Mouse (Mus musculus): ENCODE results near the gene Olfr1288. TPM values are rescaled to one million over a fixed set of nuclear protein-coding genes. Genes with fewer than 3 reads are reported as not detected.

Gene Olfr1288
- polyA plus RNA-seq (2017; shearing (Covaris generic)) = not detected

GRCm38 (mm10) chr2:111473801-111474200, at the start of gene Olfr1288:
TSS of gene Olfr1288 (plus strand) at chr2:111474101.

GRCm38 (mm10) chr2:111448842-111449241, 25.1 kb upstream of the Olfr1288 start, which contains the start of gene Olfr1287:
TSS of gene Olfr1287 (plus strand) at chr2:111449142.

DNA sequence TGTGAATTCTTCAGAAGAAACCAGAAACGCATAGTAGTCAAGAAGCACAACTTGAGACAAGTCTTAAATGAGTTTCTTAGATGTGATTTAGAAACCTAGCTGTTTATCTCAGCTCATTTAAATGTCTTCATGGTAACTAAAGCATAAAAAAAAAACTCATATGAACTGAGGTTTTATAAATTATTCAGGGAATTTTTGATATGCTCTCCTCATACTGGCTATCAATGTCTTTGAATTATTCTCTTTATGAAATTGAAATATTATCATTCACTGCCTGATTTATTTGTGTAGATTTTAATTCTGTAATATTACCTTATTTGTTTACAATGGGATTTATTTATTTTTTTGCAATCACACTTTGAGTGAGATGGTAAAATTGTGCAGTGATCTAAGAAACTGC, 6.6 kb downstream of the Olfr1288 start, which contains the start of gene Olfr1289:
TSS of gene Olfr1289 (plus strand) at position 301 of the 400 bp plus-strand sequence.

GRCm38 (mm10) chr2:111493729-111494128, 19.8 kb downstream of the Olfr1288 start, which contains the start of gene Olfr1290:
TSS of gene Olfr1290 (minus strand) at chr2:111493829.

DNA sequence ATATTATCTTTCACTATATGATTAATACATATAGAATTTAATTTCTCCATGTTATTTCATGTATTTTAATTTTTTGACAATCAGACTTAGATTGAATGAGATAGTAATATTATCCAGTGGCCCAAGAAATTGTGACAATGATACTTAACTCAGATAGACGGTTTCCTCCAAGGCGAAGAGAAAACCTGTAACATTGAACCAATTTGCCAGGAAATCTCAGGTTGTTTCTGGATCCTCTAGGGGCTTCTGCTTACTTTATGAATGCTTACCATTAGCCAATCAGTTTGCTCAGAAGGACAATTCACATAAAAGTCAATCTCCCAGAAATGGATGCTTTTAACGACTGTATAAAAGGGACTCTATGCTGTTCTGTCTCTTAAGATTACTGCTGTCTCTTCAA, 23.0 kb downstream of the Olfr1288 start, which contains the start of gene Olfr1291-ps1:
TSS of gene Olfr1291-ps1 (plus strand) at position 301 of the 400 bp plus-strand sequence.

GRCm38 (mm10) chr2:111524903-111525302, 51.0 kb downstream of the Olfr1288 start, which contains the start of gene Olfr1293-ps:
TSS of gene Olfr1293-ps (plus strand) at chr2:111525203.

Other genes with a start within 250 kb of the Olfr1288 start
- not detected for gene 4930430A15Rik, start 244.5 kb upstream of the Olfr1288 start, polyA plus RNA-seq (2017; shearing (Covaris generic))
- gene Olfr1275, start 238.8 kb upstream of the Olfr1288 start, polyA plus RNA-seq (2017; shearing (Covaris generic)) = not detected
- not detected for gene Olfr1276, start 219.6 kb upstream of the Olfr1288 start, polyA plus RNA-seq (2017; shearing (Covaris generic))
- gene Olfr1277, start 200.0 kb upstream of the Olfr1288 start, polyA plus RNA-seq (2017; shearing (Covaris generic)) = not detected
- not detected for gene Olfr1278, start 184.0 kb upstream of the Olfr1288 start, polyA plus RNA-seq (2017; shearing (Covaris generic))
- gene Olfr1279, start 173.5 kb upstream of the Olfr1288 start, polyA plus RNA-seq (2017; shearing (Covaris generic)) = not detected
- gene Olfr1280, start 160.1 kb upstream of the Olfr1288 start, polyA plus RNA-seq (2017; shearing (Covaris generic)) = not detected
- not detected for gene Olfr1281, start 147.6 kb upstream of the Olfr1288 start, polyA plus RNA-seq (2017; shearing (Covaris generic))
- gene Olfr1282, start 138.0 kb upstream of the Olfr1288 start, polyA plus RNA-seq (2017; shearing (Covaris generic)) = not detected
- gene Olfr1283, start 107.3 kb upstream of the Olfr1288 start, polyA plus RNA-seq (2017; shearing (Covaris generic)) = not detected
- not detected for gene Olfr1284, start 98.6 kb upstream of the Olfr1288 start, polyA plus RNA-seq (2017; shearing (Covaris generic))
- gene Olfr1286, start 51.0 kb upstream of the Olfr1288 start, polyA plus RNA-seq (2017; shearing (Covaris generic)) = not detected
- not detected for gene Olfr1287, start 25.0 kb upstream of the Olfr1288 start, polyA plus RNA-seq (2017; shearing (Covaris generic))
- gene Olfr1289, start 6.7 kb downstream of the Olfr1288 start, polyA plus RNA-seq (2017; shearing (Covaris generic)) = not detected
- not detected for gene Olfr1290, start 19.7 kb downstream of the Olfr1288 start, polyA plus RNA-seq (2017; shearing (Covaris generic))
- gene Olfr1291-ps1, start 23.1 kb downstream of the Olfr1288 start, polyA plus RNA-seq (2017; shearing (Covaris generic)) = not detected
- not detected for gene Olfr1293-ps, start 51.1 kb downstream of the Olfr1288 start, polyA plus RNA-seq (2017; shearing (Covaris generic))
- not detected for gene Olfr1294, start 66.2 kb downstream of the Olfr1288 start, polyA plus RNA-seq (2017; shearing (Covaris generic))
- not detected for gene Olfr1295, start 95.6 kb downstream of the Olfr1288 start, polyA plus RNA-seq (2017; shearing (Covaris generic))
- gene Olfr1297, start 152.4 kb downstream of the Olfr1288 start, polyA plus RNA-seq (2017; shearing (Covaris generic)) = not detected
- not detected for gene Olfr1298, start 175.1 kb downstream of the Olfr1288 start, polyA plus RNA-seq (2017; shearing (Covaris generic))
- not detected for gene Olfr1299, start 187.3 kb downstream of the Olfr1288 start, polyA plus RNA-seq (2017; shearing (Covaris generic))